Mouse (Mus musculus) small intestine, adult 2 months (tissue): ENCODE measurements at regions not wholly inside any gene's neighbourhood (a gene's known extent, or its start where the extent isn't known, plus 50 kb on each side); places are given as distances from the start of the nearest gene placed in this dataset.

Experiments
- H3K27ac ChIP-seq: fragments of 200-500 bp; 2 replicates; pipeline ENCODE4 v1.5.1; 2012; ENCODE audit warnings: low read depth, low read length, control low read depth, inconsistent platforms; ENCODE audit not compliant: insufficient read depth
- H3K27me3 ChIP-seq: fragments of 200-500 bp; 2 replicates; pipeline ENCODE4 v1.6.1; 2012; ENCODE audit warnings: mild to moderate bottlenecking, moderate library complexity, low read length, inconsistent platforms; ENCODE audit not compliant: control insufficient read depth, insufficient read depth
- H3K36me3 ChIP-seq: fragments of 200-500 bp; 2 replicates; pipeline ENCODE4 v1.6.1; 2012; ENCODE audit warnings: mild to moderate bottlenecking, low read length, control low read depth, inconsistent platforms; ENCODE audit not compliant: control insufficient read depth, insufficient read depth
- H3K4me1 ChIP-seq: fragments of 200-500 bp; 2 replicates; pipeline ENCODE4 v1.6.1; 2012; ENCODE audit warnings: low read length, inconsistent platforms, mixed read lengths; ENCODE audit not compliant: control insufficient read depth, insufficient read depth, insufficient read length
- H3K4me3 ChIP-seq: fragments of 200-500 bp; 2 replicates; pipeline ENCODE4 v1.5.1; 2012; ENCODE audit warnings: low read depth, mild to moderate bottlenecking, control low read depth, inconsistent platforms, low read length, moderate library complexity
- CTCF ChIP-seq: fragments of 200-500 bp; IDR thresholded peaks from 2 replicates; pipeline ENCODE4 v1.5.1; 2012; ENCODE audit warnings: low read depth, mild to moderate bottlenecking, control low read depth, inconsistent platforms, low read length, moderate library complexity, mixed read lengths; ENCODE audit not compliant: insufficient replicate concordance, insufficient read length; ENCODE audit errors: extremely low read depth
- POLR2A ChIP-seq: fragments of 200-500 bp; IDR thresholded peaks from 2 replicates; pipeline ENCODE4 v1.6.1; 2012; ENCODE audit warnings: low read depth, mild to moderate bottlenecking, control low read depth, inconsistent platforms, low read length, moderate library complexity
- WGBS: fragments of 180-500 bp; shearing (Covaris S2); methylation state at CpG from one replicate; pipeline ENCODE4 v1.1.7; 2018; 5-methylcytosine and 5-hydroxymethylcytosine counted together

GRCm38 (mm10) chr13:60364778-60365672 is 187.9 kb upstream of the Gas1 start:
- Histone ChIP-seq H3K4me3 (no peak overlapping the region), H3K27me3 (no peaks in the 10 kb centered on the region), H3K27ac (no peak overlapping the region), H3K36me3 (no peaks in the 10 kb centered on the region), H3K4me1 (no peaks in the 10 kb centered on the region)
- TF ChIP-seq POLR2A (no peak), CTCF (no peak)
- WGBS, result 66% methylated on average over 13 of the region's 13 CpGs

- no peaks in the 10 kb centered on the region for H3K27me3 ChIP-seq
- no peak overlapping the region for H3K4me3 ChIP-seq
- no peaks in the 10 kb centered on the region for H3K36me3 ChIP-seq
- no peak for TF ChIP-seq POLR2A
- TF ChIP-seq CTCF, result no peak
- H3K4me1 ChIP-seq, result no peaks in the 10 kb centered on the region
- 80% methylated on average over 4 of the region's 4 CpGs for WGBS
- no peak overlapping the region for H3K27ac ChIP-seq
Observed at GRCm38 (mm10) chr13:60369216-60369615, 192.1 kb upstream of the Gas1 start.

- H3K27me3 ChIP-seq, result no peaks in the 10 kb centered on the region
- TF ChIP-seq POLR2A (no peak), CTCF (no peak)
- H3K27ac ChIP-seq, result no peak overlapping the region
- H3K36me3 ChIP-seq, result no peaks in the 10 kb centered on the region
- WGBS, result 84% methylated on average over 2 of the region's 2 CpGs
- H3K4me1 ChIP-seq, result no peaks in the 10 kb centered on the region
- H3K4me3 ChIP-seq, result no peak overlapping the region
Observed at GRCm38 (mm10) chr13:60371656-60372055, 194.5 kb upstream of the Gas1 start.

GRCm38 (mm10) chr13:60376705-60377104 is 199.5 kb upstream of the Gas1 start:
- Histone ChIP-seq H3K4me3 (no peak overlapping the region), H3K4me1 (no peaks in the 10 kb centered on the region), H3K27ac (no peak overlapping the region), H3K36me3 (no peaks in the 10 kb centered on the region), H3K27me3 (no peaks in the 10 kb centered on the region)
- TF ChIP-seq CTCF, result no peak
- TF ChIP-seq POLR2A, result no peak
- 69% methylated on average over 2 of the region's 2 CpGs for WGBS

GRCm38 (mm10) chr13:60382855-60383254 is 205.7 kb upstream of the Gas1 start:
- Histone ChIP-seq H3K27ac (no peak overlapping the region), H3K4me3 (no peak overlapping the region), H3K4me1 (no peaks in the 10 kb centered on the region), H3K27me3 (no peaks in the 10 kb centered on the region), H3K36me3 (no peaks in the 10 kb centered on the region)
- TF ChIP-seq CTCF (no peak), POLR2A (no peak)
- 84% methylated on average over 2 of the region's 2 CpGs for WGBS

- TF ChIP-seq POLR2A (no peak), CTCF (no peak)
- Histone ChIP-seq H3K4me3 (no peak overlapping the region), H3K36me3 (no peaks in the 10 kb centered on the region), H3K27ac (no peak overlapping the region), H3K4me1 (no peaks in the 10 kb centered on the region), H3K27me3 (no peaks in the 10 kb centered on the region)
- 84% methylated on average over 2 of the region's 2 CpGs for WGBS
Observed at GRCm38 (mm10) chr13:60398836-60399235, 202.9 kb upstream of the Dapk1 start.

- no peak overlapping the region for H3K27ac ChIP-seq
- H3K4me3 ChIP-seq, result no peak overlapping the region
- H3K27me3 ChIP-seq, result no peaks in the 10 kb centered on the region
- no peaks in the 10 kb centered on the region for H3K36me3 ChIP-seq
- WGBS, result 78% methylated on average over 3 of the region's 3 CpGs
- TF ChIP-seq CTCF (no peak), POLR2A (no peak)
- H3K4me1 ChIP-seq, result no peaks in the 10 kb centered on the region
Observed at GRCm38 (mm10) chr13:60400764-60401487, 200.8 kb upstream of the Dapk1 start.
